Comparison of ENCODE assay signal across 32 mouse cellular contexts in the genomic region with DNA sequence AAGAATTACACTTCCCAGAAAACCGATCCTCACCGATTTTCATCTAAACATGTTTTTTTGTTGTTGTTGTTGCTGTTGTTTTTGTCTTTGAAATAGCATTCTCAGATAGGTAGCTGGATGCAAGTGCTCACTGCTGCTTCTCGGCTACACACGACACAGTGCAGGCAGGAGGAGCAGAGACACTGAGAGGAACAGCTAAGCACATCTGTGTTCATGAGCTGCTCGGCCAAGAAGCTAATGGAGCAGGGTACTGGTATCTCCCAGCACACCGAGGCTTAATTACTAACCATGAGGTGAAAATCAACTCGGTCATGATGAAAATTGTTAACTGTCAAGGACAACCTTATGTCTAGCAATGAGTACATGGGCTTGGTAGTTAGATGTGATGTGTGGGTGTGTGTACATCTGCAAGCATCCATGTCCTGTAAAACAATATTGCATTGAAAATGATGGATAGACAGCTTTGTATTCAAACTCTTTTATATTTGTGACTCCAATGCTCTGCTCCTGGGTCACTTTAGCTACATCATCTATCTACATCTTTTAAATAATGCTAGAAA.
DNase-seq lines count a peak whose midpoint lies in the region; ATAC-seq and TF ChIP-seq lines count a peak whose summit lies in the region.
"Had no signal": no experiment of that assay in that cellular context is flagged by ENCODE, and none has a peak within 500 bp of the region (broad histone marks: within the 10 kb centered on the region; RNA-seq: fewer than 3 reads in every experiment).

No protein-coding gene starts in this region.

- peaks cover 11% of the 10 kb centered on the region for H3K4me1 ChIP-seq in hindbrain, embryonic 13.5 days (replicated peaks)
- no peaks in the 10 kb centered on the region for H3K4me1 ChIP-seq in midbrain, postnatal 0 days (ENCODE audit: insufficient read depth, low read length)
- H3K4me1 ChIP-seq in heart, embryonic 11.5 days (ENCODE audit: control insufficient read depth, insufficient read depth, low read length), result no peaks in the 10 kb centered on the region
- H3K4me1 ChIP-seq: embryonic facial prominence, embryonic 15.5 days had no signal

- H3K27ac ChIP-seq in left cerebral cortex, adult 2 months, result no peak overlapping the region
- H3K27ac ChIP-seq in hindbrain, embryonic 13.5 days, result no peak overlapping the region
- no peak overlapping the region for H3K27ac ChIP-seq in midbrain, postnatal 0 days (ENCODE audit: low read depth, low read length)
- no peak overlapping the region for H3K27ac ChIP-seq in heart, embryonic 11.5 days (ENCODE audit: low read depth, low read length)
- H3K27ac ChIP-seq: embryonic facial prominence, embryonic 10.5 days; embryonic facial prominence, embryonic 15.5 days; forebrain, embryonic 13.5 days; heart, adult 2 months; kidney, postnatal 0 days; liver, embryonic 14.5 days; macrophage; stomach, postnatal 0 days had no signal

- H3K4me2 ChIP-seq in hindbrain, embryonic 13.5 days, result no peak overlapping the region
- no peak overlapping the region for H3K4me2 ChIP-seq in midbrain, postnatal 0 days (ENCODE audit: low read depth, low read length, poor library complexity, severe bottlenecking)
- H3K4me2 ChIP-seq in heart, embryonic 11.5 days, result no peak overlapping the region
- H3K4me2 ChIP-seq: embryonic facial prominence, embryonic 15.5 days; forebrain, embryonic 13.5 days had no signal

- intact Hi-C loops in left cerebral cortex, postnatal 4 days (cut with DNase I), result no loop called here
- intact Hi-C loops in left cerebral cortex, adult 2 months (cut with DNase I), result no loop called here

- H3K36me3 ChIP-seq in hindbrain, embryonic 13.5 days, result no peaks in the 10 kb centered on the region
- H3K36me3 ChIP-seq in midbrain, postnatal 0 days (ENCODE audit: insufficient read depth, low read length), result no peaks in the 10 kb centered on the region
- H3K36me3 ChIP-seq in heart, embryonic 11.5 days (ENCODE audit: control insufficient read depth, insufficient read depth, low read length), result no peaks in the 10 kb centered on the region
- H3K36me3 ChIP-seq: embryonic facial prominence, embryonic 10.5 days; embryonic facial prominence, embryonic 15.5 days had no signal

- no peaks in the 10 kb centered on the region for H3K27me3 ChIP-seq in hindbrain, embryonic 13.5 days
- no peaks in the 10 kb centered on the region; the same call in 1 of the 2 replicates for H3K27me3 ChIP-seq in midbrain, postnatal 0 days (ENCODE audit: insufficient read depth, low read length)
- no peaks in the 10 kb centered on the region for H3K27me3 ChIP-seq in heart, embryonic 11.5 days (ENCODE audit: control insufficient read depth, insufficient read depth, low read length)
- H3K27me3 ChIP-seq: embryonic facial prominence, embryonic 15.5 days; forebrain, embryonic 13.5 days had no signal

- no peak overlapping the region for H3K9ac ChIP-seq in hindbrain, embryonic 13.5 days
- no peak overlapping the region for H3K9ac ChIP-seq in midbrain, postnatal 0 days (replicated peaks; ENCODE audit: low read length, poor library complexity, severe bottlenecking)
- no peak overlapping the region for H3K9ac ChIP-seq in heart, embryonic 11.5 days (ENCODE audit: low read depth, low read length)
- H3K9ac ChIP-seq: embryonic facial prominence, embryonic 15.5 days; forebrain, embryonic 13.5 days; liver, embryonic 14.5 days had no signal

- no peak for TF ChIP-seq CTCF in left cerebral cortex, adult 2 months (IDR thresholded peaks at IDR 0.05)
- no peak for TF ChIP-seq CTCF in brain, embryonic 14.5 days (IDR thresholded peaks at IDR 0.05; ENCODE audit: borderline replicate concordance, extremely low read depth, insufficient read depth, insufficient read length)
- TF ChIP-seq CTCF in midbrain, postnatal 0 days (IDR thresholded peaks at IDR 0.05), result no peak

- DNase-seq in left cerebral cortex, postnatal 4 days, result peak; percentile 2
- DNase-seq in left cerebral cortex, adult 2 months (ENCODE audit: extremely low spot score in 1 of 2, low spot score in 2 of 2), result no peak
- DNase-seq in brain, embryonic 14.5 days (ENCODE audit: low read depth), result peak; percentile 35
- peak; percentile 22 for DNase-seq in midbrain, postnatal 0 days (ENCODE audit: low spot score)
- DNase-seq: adrenal gland, postnatal 25 days; B cell, adult 2 months; cerebellum, adult 18-20 months; cerebellum, postnatal 25 days; gastrocnemius, postnatal 25 days; heart, adult 2 months; heart, postnatal 14 days; kidney, adult 8-10 months; kidney, postnatal 4 days; layer of hippocampus, postnatal 36 days; liver; lung, adult 2 months; lung, postnatal 10 days; right cerebral cortex, postnatal 4 days; thymus, adult 18-20 months; thymus, postnatal 25 days had no signal

- no peak for TF ChIP-seq POLR2A in brain, embryonic 14.5 days (IDR thresholded peaks at IDR 0.05; ENCODE audit: borderline replicate concordance, extremely low read depth, insufficient read depth, insufficient read length, poor library complexity, severe bottlenecking)

- 55% methylated on average over 7 of the region's 7 CpGs for WGBS in hindbrain, embryonic 13.5 days
- 68% methylated on average over 7 of the region's 7 CpGs for WGBS in midbrain, postnatal 0 days
- WGBS in heart, embryonic 11.5 days (ENCODE audit: insufficient replicate concordance), result 71% methylated on average over 7 of the region's 7 CpGs

- peak; percentile 86 for ATAC-seq in hindbrain, embryonic 13.5 days (ENCODE audit: low FRiP score)
- ATAC-seq in midbrain, postnatal 0 days (ENCODE audit: low FRiP score), result no peak
- ATAC-seq in megakaryocyte-erythroid progenitor cell, adult 5-6 weeks (replicated peaks; ENCODE audit: low FRiP score, low TSS enrichment, poor library complexity, severe bottlenecking), result no peak
- ATAC-seq in heart, embryonic 11.5 days (replicated peaks; ENCODE audit: insufficient number of reproducible peaks, low FRiP score, low TSS enrichment), result no peak
- ATAC-seq: forebrain, embryonic 13.5 days; intestine, embryonic 16.5 days had no signal

- H3K4me3 ChIP-seq in left cerebral cortex, adult 2 months, result no peak overlapping the region
- H3K4me3 ChIP-seq in hindbrain, embryonic 13.5 days, result no peak overlapping the region
- no peak overlapping the region for H3K4me3 ChIP-seq in midbrain, postnatal 0 days (ENCODE audit: low read depth, low read length)
- H3K4me3 ChIP-seq in heart, embryonic 11.5 days (ENCODE audit: low read depth, low read length), result no peak overlapping the region
- H3K4me3 ChIP-seq: embryonic facial prominence, embryonic 10.5 days; embryonic facial prominence, embryonic 15.5 days; forebrain, embryonic 13.5 days; heart, adult 2 months; myocyte had no signal

- no peaks in the 10 kb centered on the region for H3K9me3 ChIP-seq in hindbrain, embryonic 13.5 days
- no peaks in the 10 kb centered on the region for H3K9me3 ChIP-seq in midbrain, postnatal 0 days (ENCODE audit: low read length)
- no peaks in the 10 kb centered on the region for H3K9me3 ChIP-seq in heart, embryonic 11.5 days (replicated peaks; ENCODE audit: control insufficient read depth, low read length)
- H3K9me3 ChIP-seq: embryonic facial prominence, embryonic 10.5 days; embryonic facial prominence, embryonic 15.5 days; forebrain, embryonic 13.5 days had no signal

Comparison
In these comparisons a context has a peak if more than half of its experiments do, and no peak if none do; other contexts are left out.
1. DNase-seq: peak in left cerebral cortex, postnatal 4 days (single experiment), brain, embryonic 14.5 days (single experiment) and midbrain, postnatal 0 days (single experiment); none in left cerebral cortex, adult 2 months (0 of 2).